Comparison of ENCODE assay signal across 12 mouse cellular contexts in genomic region chr19:57161978-57162727, GRCm38 (mm10).
DNase-seq lines count a peak whose midpoint lies in the region; TF ChIP-seq lines count a peak whose summit lies in the region.
"Had no signal": no experiment of that assay in that cellular context is flagged by ENCODE, and none has a peak within 500 bp of the region (broad histone marks: within the 10 kb centered on the region; RNA-seq: fewer than 3 reads in every experiment).

No protein-coding gene starts in this region.

- H3K4me3 ChIP-seq in heart, embryonic 10.5 days = 0 out of 2 replicates have a peak overlapping the region, but pooled peaks have one; percentile 6
- H3K4me3 ChIP-seq in left cerebral cortex, adult 2 months = no peak overlapping the region
- no peak overlapping the region for H3K4me3 ChIP-seq in embryonic facial prominence, embryonic 10.5 days
- H3K4me3 ChIP-seq: embryonic facial prominence, embryonic 15.5 days; neural tube, embryonic 12.5 days; stomach, embryonic 15.5 days had no signal

- no peak for DNase-seq in heart, embryonic 10.5 days (ENCODE audit: low spot score)
- DNase-seq in heart, postnatal 14 days = no peak
- DNase-seq in left cerebral cortex, adult 2 months (ENCODE audit: extremely low spot score in 1 of 2, low spot score in 2 of 2) = no peak
- DNase-seq in left cerebral cortex, adult 9 months (ENCODE audit: low spot score in 2 of 2) = no peak
- DNase-seq in cerebellum, adult 9-11 months = peak; percentile 72
- no peak for DNase-seq in embryonic facial prominence, embryonic 10.5 days (ENCODE audit: low spot score)
- DNase-seq in lung, postnatal 4 days = no peak
- DNase-seq: liver; lung, adult 2 months had no signal

- intact Hi-C loops in heart, postnatal 14 days (cut with DNase I) = loop anchor here (1.0 to 5.0 kb wide), 4 partner anchors 35 to 163 kb away; no protein-coding TSS in a partner anchor
- intact Hi-C loops in left cerebral cortex, adult 2 months (cut with DNase I) = loop anchor here (1.0 to 10.0 kb wide), 4 partner anchors 77 to 483 kb away; no protein-coding TSS in a partner anchor

- no peak for TF ChIP-seq CTCF in left cerebral cortex, adult 2 months (IDR thresholded peaks at IDR 0.05)

- H3K36me3 ChIP-seq in heart, embryonic 10.5 days = no peaks in the 10 kb centered on the region
- H3K36me3 ChIP-seq in embryonic facial prominence, embryonic 10.5 days (replicated peaks) = no peaks in the 10 kb centered on the region
- H3K36me3 ChIP-seq: embryonic facial prominence, embryonic 15.5 days; neural tube, embryonic 12.5 days; stomach, embryonic 15.5 days had no signal

- no peaks in the 10 kb centered on the region for H3K9me3 ChIP-seq in heart, embryonic 10.5 days
- no peaks in the 10 kb centered on the region for H3K9me3 ChIP-seq in embryonic facial prominence, embryonic 10.5 days
- H3K9me3 ChIP-seq: embryonic facial prominence, embryonic 15.5 days; neural tube, embryonic 12.5 days; stomach, embryonic 15.5 days had no signal

- peaks cover 53% of the 10 kb centered on the region for H3K4me1 ChIP-seq in heart, embryonic 10.5 days
- H3K4me1 ChIP-seq in embryonic facial prominence, embryonic 10.5 days = peaks cover 7% of the 10 kb centered on the region; the same call in 1 of the 2 replicates
- H3K4me1 ChIP-seq: embryonic facial prominence, embryonic 15.5 days; neural tube, embryonic 12.5 days; stomach, embryonic 15.5 days had no signal

- H3K27ac ChIP-seq in heart, embryonic 10.5 days = peak overlapping the region; percentile 91
- H3K27ac ChIP-seq in left cerebral cortex, adult 2 months = peak overlapping the region; percentile 73
- 0 out of 2 replicates have a peak overlapping the region, but pooled peaks have one; percentile 7 for H3K27ac ChIP-seq in embryonic facial prominence, embryonic 10.5 days (replicated peaks)
- H3K27ac ChIP-seq: embryonic facial prominence, embryonic 15.5 days; neural tube, embryonic 12.5 days; stomach, embryonic 15.5 days had no signal

- WGBS in heart, embryonic 10.5 days = 69% methylated on average over 11 of the region's 11 CpGs
- 83% methylated on average over 11 of the region's 11 CpGs for WGBS in embryonic facial prominence, embryonic 10.5 days

- no peaks in the 10 kb centered on the region for H3K27me3 ChIP-seq in heart, embryonic 10.5 days (ENCODE audit: insufficient read depth, poor library complexity, severe bottlenecking)
- H3K27me3 ChIP-seq in embryonic facial prominence, embryonic 10.5 days (replicated peaks; ENCODE audit: low read depth, poor library complexity, severe bottlenecking) = no peaks in the 10 kb centered on the region
- H3K27me3 ChIP-seq: embryonic facial prominence, embryonic 15.5 days; neural tube, embryonic 12.5 days; stomach, embryonic 15.5 days had no signal

Comparison
In these comparisons a context has a peak if more than half of its experiments do, and no peak if none do; other contexts are left out.
1. H3K27ac ChIP-seq: peak in every context shown above with its lines; median percentile 91 in heart, embryonic 10.5 days; 73 in left cerebral cortex, adult 2 months; 7 in embryonic facial prominence, embryonic 10.5 days.